Mouse (Mus musculus): ENCODE data around the gene Tril. TPM values are rescaled to one million over a fixed set of nuclear protein-coding genes. Genes with fewer than 3 reads are reported as not detected.

The Tril gene
- polyA plus RNA-seq, 2 experiments, result 0.16 to 0.27 TPM

- WGBS (ENCODE audit: insufficient replicate concordance), result 68% methylated on average over 9 of the region's 9 CpGs
- H3K9me3 ChIP-seq (ENCODE audit: control insufficient read depth, low read length), result no peaks in the 10 kb centered on the region
- no peaks in the 10 kb centered on the region for H3K36me3 ChIP-seq (replicated peaks; ENCODE audit: control insufficient read depth, insufficient read depth, low read depth)
- TF ChIP-seq EP300 (IDR thresholded peaks at IDR 0.05; ENCODE audit: low read depth) (no peak), CTCF (IDR thresholded peaks at IDR 0.05; ENCODE audit: low read depth) (no peak)
- H3K4me1 ChIP-seq (replicated peaks; ENCODE audit: control insufficient read depth in 2 of 2, insufficient read depth in 2 of 2, low read length in 1 of 2), result no peaks in the 10 kb centered on the region
- no peak overlapping the region for H3K4me3 ChIP-seq (ENCODE audit: insufficient read depth in 1 of 2, low read depth in 2 of 2, low read length in 2 of 2)
- no peak overlapping the region for H3K4me2 ChIP-seq (ENCODE audit: low read depth)
- ATAC-seq (ENCODE audit: insufficient read depth) (no peak), DNase-seq (ENCODE audit: low read depth in 3 of 3, low spot score in 3 of 3) (no peak)
- no peaks in the 10 kb centered on the region for H3K27me3 ChIP-seq (ENCODE audit: control insufficient read depth, insufficient read depth, low read length)
- no peak overlapping the region for H3K9ac ChIP-seq (replicated peaks)
- no peak overlapping the region for H3K27ac ChIP-seq
Measured at GRCm38 (mm10) chr6:53808801-53809200, 11.8 kb downstream of the Tril start.

- Histone ChIP-seq H3K36me3 (replicated peaks; ENCODE audit: control insufficient read depth, insufficient read depth, low read depth) (no peaks in the 10 kb centered on the region), H3K27me3 (ENCODE audit: control insufficient read depth, insufficient read depth, low read length) (no peaks in the 10 kb centered on the region), H3K4me3 (ENCODE audit: insufficient read depth in 1 of 2, low read depth in 2 of 2, low read length in 2 of 2) (no peak overlapping the region), H3K27ac (no peak overlapping the region), H3K4me2 (ENCODE audit: low read depth) (no peak overlapping the region), H3K9me3 (ENCODE audit: control insufficient read depth, low read length) (no peaks in the 10 kb centered on the region), H3K4me1 (replicated peaks; ENCODE audit: control insufficient read depth in 2 of 2, insufficient read depth in 2 of 2, low read length in 1 of 2) (no peaks in the 10 kb centered on the region), H3K9ac (replicated peaks) (no peak overlapping the region)
- DNase-seq (ENCODE audit: low read depth in 3 of 3, low spot score in 3 of 3) (no peak), ATAC-seq (ENCODE audit: insufficient read depth) (no peak)
- no peak for TF ChIP-seq CTCF (IDR thresholded peaks at IDR 0.05; ENCODE audit: low read depth)
- no peak for TF ChIP-seq EP300 (IDR thresholded peaks at IDR 0.05; ENCODE audit: low read depth)
- 61% methylated on average over 3 of the region's 3 CpGs for WGBS (ENCODE audit: insufficient replicate concordance)
Measured at GRCm38 (mm10) chr6:53807185-53807584, 13.4 kb downstream of the Tril start.

GRCm38 (mm10) chr6:53806591-53807023 lies 14.0 kb downstream of the Tril start:
- ATAC-seq (ENCODE audit: insufficient read depth) (no peak), DNase-seq (ENCODE audit: low read depth in 3 of 3, low spot score in 3 of 3) (no peak)
- no peak overlapping the region for H3K4me3 ChIP-seq (ENCODE audit: insufficient read depth in 1 of 2, low read depth in 2 of 2, low read length in 2 of 2)
- TF ChIP-seq EP300 (IDR thresholded peaks at IDR 0.05; ENCODE audit: low read depth) (no peak), CTCF (IDR thresholded peaks at IDR 0.05; ENCODE audit: low read depth) (no peak)
- H3K4me2 ChIP-seq (ENCODE audit: low read depth), result no peak overlapping the region
- H3K4me1 ChIP-seq (replicated peaks; ENCODE audit: control insufficient read depth in 2 of 2, insufficient read depth in 2 of 2, low read length in 1 of 2), result no peaks in the 10 kb centered on the region
- no peak overlapping the region for H3K27ac ChIP-seq
- H3K36me3 ChIP-seq (replicated peaks; ENCODE audit: control insufficient read depth, insufficient read depth, low read depth), result no peaks in the 10 kb centered on the region
- H3K27me3 ChIP-seq (ENCODE audit: control insufficient read depth, insufficient read depth, low read length), result no peaks in the 10 kb centered on the region
- 70% methylated on average over 8 of the region's 8 CpGs for WGBS (ENCODE audit: insufficient replicate concordance)
- no peaks in the 10 kb centered on the region for H3K9me3 ChIP-seq (ENCODE audit: control insufficient read depth, low read length)
- H3K9ac ChIP-seq (replicated peaks), result no peak overlapping the region

- no peaks in the 10 kb centered on the region for H3K27me3 ChIP-seq (ENCODE audit: control insufficient read depth, insufficient read depth, low read length)
- H3K9me3 ChIP-seq (ENCODE audit: control insufficient read depth, low read length), result no peaks in the 10 kb centered on the region
- H3K4me3 ChIP-seq (ENCODE audit: insufficient read depth in 1 of 2, low read depth in 2 of 2, low read length in 2 of 2), result no peak overlapping the region
- no peaks in the 10 kb centered on the region for H3K36me3 ChIP-seq (replicated peaks; ENCODE audit: control insufficient read depth, insufficient read depth, low read depth)
- no peak overlapping the region for H3K9ac ChIP-seq (replicated peaks)
- no peak for DNase-seq (ENCODE audit: low read depth in 3 of 3, low spot score in 3 of 3)
- H3K27ac ChIP-seq, result no peak overlapping the region
- H3K4me1 ChIP-seq (replicated peaks; ENCODE audit: control insufficient read depth in 2 of 2, insufficient read depth in 2 of 2, low read length in 1 of 2), result no peaks in the 10 kb centered on the region
- H3K4me2 ChIP-seq (ENCODE audit: low read depth), result no peak overlapping the region
- ATAC-seq (ENCODE audit: insufficient read depth), result no peak
- no peak for TF ChIP-seq CTCF (IDR thresholded peaks at IDR 0.05; ENCODE audit: low read depth)
- WGBS (ENCODE audit: insufficient replicate concordance), result 72% methylated on average over 5 of the region's 5 CpGs
Measured at GRCm38 (mm10) chr6:53806021-53806420, 14.6 kb downstream of the Tril start.

GRCm38 (mm10) chr6:53804145-53804544 lies 16.5 kb downstream of the Tril start:
- Histone ChIP-seq H3K4me2 (ENCODE audit: low read depth) (no peak overlapping the region), H3K27ac (no peak overlapping the region), H3K9ac (replicated peaks) (no peak overlapping the region), H3K27me3 (ENCODE audit: control insufficient read depth, insufficient read depth, low read length) (no peaks in the 10 kb centered on the region), H3K9me3 (ENCODE audit: control insufficient read depth, low read length) (no peaks in the 10 kb centered on the region), H3K4me1 (replicated peaks; ENCODE audit: control insufficient read depth in 2 of 2, insufficient read depth in 2 of 2, low read length in 1 of 2) (no peaks in the 10 kb centered on the region), H3K36me3 (replicated peaks; ENCODE audit: control insufficient read depth, insufficient read depth, low read depth) (no peaks in the 10 kb centered on the region), H3K4me3 (ENCODE audit: insufficient read depth in 1 of 2, low read depth in 2 of 2, low read length in 2 of 2) (no peak overlapping the region)
- no peak for TF ChIP-seq EP300 (IDR thresholded peaks at IDR 0.05; ENCODE audit: low read depth)
- TF ChIP-seq CTCF (IDR thresholded peaks at IDR 0.05; ENCODE audit: low read depth), result no peak
- WGBS (ENCODE audit: insufficient replicate concordance), result 67% methylated on average over 6 of the region's 6 CpGs
- no peak for DNase-seq (ENCODE audit: low read depth in 3 of 3, low spot score in 3 of 3)
- no peak for ATAC-seq (ENCODE audit: insufficient read depth)
